Mouse (Mus musculus): Measurements from ENCODE around the gene Hephl1.
"Not testable (repeated sequence)": the region's sequence is repeated elsewhere in the genome, so short reads cannot be mapped to it uniquely, and the experiment has no call there.

The Hephl1 gene

GRCm38 (mm10) chr9:15112008-15112407 is at the start of gene Hephl1:
Hephl1 (minus strand) TSS chr9:15112108.
- DNase-seq (ENCODE audit: low spot score in 2 of 2), result no peak

GRCm38 (mm10) chr9:15149246-15149926 is 37.5 kb upstream of the Hephl1 start:
- no peak for DNase-seq (ENCODE audit: low spot score in 2 of 2)

- DNase-seq (ENCODE audit: low spot score in 2 of 2), result no peak
These were observed 28.6 kb upstream of the Hephl1 start for GRCm38 (mm10) chr9:15140546-15140945.

- DNase-seq (ENCODE audit: low spot score in 2 of 2), result no peak
These were observed 14.0 kb upstream of the Hephl1 start for GRCm38 (mm10) chr9:15125897-15126296.

DNA sequence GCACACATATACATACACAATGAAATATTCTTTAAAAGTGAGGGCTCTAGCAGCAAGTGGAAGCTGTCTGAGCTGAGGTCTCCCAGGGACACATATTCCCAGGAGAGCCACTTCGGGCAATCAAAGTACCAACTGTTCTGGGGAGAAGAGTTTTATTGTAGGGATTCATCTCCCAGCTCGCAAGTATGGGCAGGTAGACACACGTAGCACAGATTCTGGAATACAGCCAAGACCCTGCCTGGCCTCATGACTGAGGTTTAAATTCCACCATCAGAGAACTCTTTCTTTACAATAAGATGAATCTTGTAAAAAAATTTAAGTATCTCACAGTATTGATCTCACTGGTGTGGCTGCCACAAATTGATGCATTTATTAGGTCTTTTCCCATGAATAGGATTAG is 10.5 kb upstream of the Hephl1 start:
- no peak for DNase-seq (ENCODE audit: low spot score in 2 of 2)

DNA sequence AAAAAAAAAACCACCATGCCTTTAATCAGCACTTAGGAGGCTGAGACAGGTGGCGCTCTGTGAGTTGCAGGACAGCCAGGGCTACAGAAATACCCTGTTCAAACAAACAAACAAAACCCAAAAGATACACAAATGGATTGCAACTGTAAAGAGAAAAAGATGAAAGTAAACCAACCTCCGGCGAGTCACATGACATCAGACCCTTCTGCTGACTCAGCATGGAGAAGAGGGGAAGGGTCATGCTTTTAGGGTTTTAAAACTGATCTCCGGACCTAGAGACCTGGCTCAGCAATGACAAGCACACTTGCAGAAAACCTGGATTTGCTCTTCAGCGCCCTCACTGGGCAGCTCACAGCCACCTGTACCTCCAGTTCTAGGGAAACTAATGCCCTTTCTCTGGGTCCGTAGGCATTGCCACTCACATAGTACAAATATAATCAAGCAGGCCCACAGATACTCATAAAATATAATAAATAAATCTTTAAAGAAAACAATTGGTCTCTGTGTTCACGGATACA is 9.0 kb upstream of the Hephl1 start:
- no peak for DNase-seq (ENCODE audit: low spot score in 2 of 2)

- no peak for DNase-seq (ENCODE audit: low spot score in 2 of 2)
These were observed 8.3 kb upstream of the Hephl1 start for GRCm38 (mm10) chr9:15120209-15120608.

GRCm38 (mm10) chr9:15119515-15119914 is 7.6 kb upstream of the Hephl1 start:
- DNase-seq (ENCODE audit: low spot score in 2 of 2), result no peak

GRCm38 (mm10) chr9:15116165-15116564 is 4.3 kb upstream of the Hephl1 start:
- DNase-seq (ENCODE audit: low spot score in 2 of 2), result no peak

- no peak for DNase-seq (ENCODE audit: low spot score in 2 of 2)
These were observed 2.2 kb upstream of the Hephl1 start for GRCm38 (mm10) chr9:15114102-15114501.

- no peak for DNase-seq (ENCODE audit: low spot score in 2 of 2)
These were observed 3.8 kb downstream of the Hephl1 start for GRCm38 (mm10) chr9:15108101-15108500.

DNA sequence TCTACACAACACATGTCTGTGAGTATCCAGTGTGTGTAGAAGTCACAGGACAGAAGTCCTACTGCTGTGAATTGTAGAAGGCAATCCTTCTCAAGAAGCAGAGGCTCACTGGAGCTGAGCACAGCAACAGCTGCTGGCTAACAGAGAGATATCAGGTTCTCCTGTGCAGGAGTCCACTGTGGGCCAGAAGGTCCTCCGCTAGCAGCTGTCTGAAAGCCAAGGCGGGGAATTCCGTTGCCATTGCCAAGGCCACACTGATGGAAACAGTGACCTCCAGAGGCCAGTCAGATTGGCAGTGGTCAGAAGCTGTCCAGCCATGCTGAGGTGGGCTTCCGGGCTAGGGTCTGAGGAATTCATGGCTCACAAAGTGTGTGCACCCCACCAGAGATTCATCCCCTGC is 6.8 kb downstream of the Hephl1 start:
- DNase-seq (ENCODE audit: low spot score in 2 of 2), result no peak

DNA sequence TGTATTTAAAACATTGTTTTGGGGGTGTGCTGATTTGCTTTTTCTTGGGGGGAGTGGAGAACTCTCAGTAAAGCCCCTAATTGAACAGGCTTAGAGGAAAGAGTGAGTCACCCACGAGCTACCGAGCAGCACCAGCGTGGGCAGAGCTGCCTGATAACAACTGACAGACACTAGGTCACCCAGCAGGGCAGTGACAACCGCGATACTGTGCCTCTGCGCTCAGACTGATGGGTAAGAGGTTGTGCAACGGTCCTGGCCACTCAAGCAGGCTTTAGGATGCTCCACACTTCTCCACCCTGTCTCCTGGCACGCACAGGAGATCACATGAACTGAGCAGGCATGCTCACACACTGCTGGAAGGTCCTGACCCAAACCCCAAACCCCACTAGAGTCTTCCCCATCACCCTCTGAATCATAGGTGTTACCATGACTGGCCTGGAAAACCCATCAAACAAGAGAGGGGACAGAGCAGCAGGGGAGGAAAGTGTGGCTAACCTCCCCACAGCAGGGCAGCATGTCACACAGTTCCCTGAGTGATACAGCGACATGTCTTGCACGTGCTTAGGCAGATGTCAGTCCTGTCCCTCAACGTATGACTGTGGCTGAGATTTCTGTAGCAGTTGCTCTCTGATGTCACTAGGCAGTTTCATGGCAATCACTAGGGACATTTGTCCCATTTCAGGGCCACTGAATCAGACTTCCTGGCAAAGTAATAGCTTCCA is 8.2 kb downstream of the Hephl1 start:
- DNase-seq (ENCODE audit: low spot score in 2 of 2), result no peak

- DNase-seq (ENCODE audit: low spot score in 2 of 2), result no peak
These were observed 10.3 kb downstream of the Hephl1 start for GRCm38 (mm10) chr9:15101531-15102161.

DNA sequence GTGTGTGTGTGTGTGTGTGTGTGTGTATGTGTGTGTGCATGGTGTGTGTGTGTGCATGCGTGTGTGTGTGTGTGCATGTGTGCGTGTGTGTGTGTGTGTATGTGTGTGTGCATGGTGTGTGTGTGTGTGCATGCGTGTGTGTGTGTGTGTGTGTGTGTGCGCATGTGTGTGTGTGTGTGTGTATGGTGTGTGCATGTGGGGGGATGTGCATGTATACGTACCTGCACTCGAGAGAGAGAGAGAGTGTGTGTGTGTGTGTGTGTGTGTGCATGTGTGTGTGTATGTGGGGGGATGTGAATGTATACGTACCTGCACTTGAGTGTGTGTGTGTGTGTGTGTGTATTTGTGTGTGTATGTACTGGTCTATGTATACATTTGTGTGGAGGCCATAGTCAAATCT is 13.5 kb downstream of the Hephl1 start:
- not testable (repeated sequence) for DNase-seq (ENCODE audit: low spot score in 2 of 2)

- DNase-seq (ENCODE audit: low spot score in 2 of 2), result no peak
These were observed 14.7 kb downstream of the Hephl1 start for GRCm38 (mm10) chr9:15097172-15097571.

DNA sequence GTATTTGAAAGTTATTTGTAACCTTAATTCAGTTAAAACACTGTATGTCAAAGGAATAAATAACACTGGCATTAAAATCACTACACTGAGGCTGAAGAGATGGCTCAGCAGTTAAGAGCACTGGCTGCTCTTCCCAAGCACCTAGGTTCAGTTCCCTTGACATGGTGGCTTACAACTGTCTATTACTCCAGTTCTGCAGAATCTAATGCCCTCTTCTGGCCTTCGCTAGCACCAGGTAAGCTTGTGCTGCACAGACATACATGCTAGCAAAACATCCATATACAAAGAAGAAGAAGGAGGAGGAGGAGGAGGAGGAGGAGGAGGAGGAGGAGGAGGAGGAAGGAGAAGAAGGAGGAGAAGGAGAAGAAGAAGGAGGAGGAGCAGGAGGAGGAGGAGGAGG is 15.7 kb downstream of the Hephl1 start:
- no peak for DNase-seq (ENCODE audit: low spot score in 2 of 2)

GRCm38 (mm10) chr9:15095206-15095605 is 16.7 kb downstream of the Hephl1 start:
- no peak for DNase-seq (ENCODE audit: low spot score in 2 of 2)

DNA sequence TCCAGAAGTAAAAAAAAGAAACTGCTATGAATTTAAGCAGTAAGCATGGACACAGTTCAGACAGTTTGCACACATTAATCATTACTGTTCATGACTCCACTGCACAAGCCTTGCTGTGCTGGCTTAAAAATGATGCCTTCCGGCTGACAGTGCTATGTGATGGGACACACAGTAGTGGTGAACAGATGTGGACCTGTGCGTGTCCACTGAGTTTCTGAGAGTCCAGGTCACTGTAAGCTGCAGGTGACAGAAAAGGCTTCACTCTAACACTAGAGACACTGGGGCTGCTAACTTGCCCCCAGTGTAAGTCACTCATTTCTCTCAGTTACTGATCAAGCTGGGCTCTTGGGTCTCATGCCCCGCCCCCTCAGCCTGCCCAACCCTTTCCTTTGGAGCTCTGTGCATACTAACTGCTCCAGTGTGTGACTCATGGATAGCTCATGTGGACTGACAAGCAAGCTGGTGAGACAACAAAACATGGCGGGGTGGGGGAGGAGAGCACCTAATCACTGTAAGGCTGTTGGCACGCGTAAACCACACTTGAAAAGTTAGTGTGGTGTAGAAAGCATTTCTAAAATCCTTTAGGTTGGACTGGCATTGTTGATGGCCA is 43.1 kb downstream of the Hephl1 start:
- DNase-seq (ENCODE audit: low spot score in 2 of 2), result no peak

DNA sequence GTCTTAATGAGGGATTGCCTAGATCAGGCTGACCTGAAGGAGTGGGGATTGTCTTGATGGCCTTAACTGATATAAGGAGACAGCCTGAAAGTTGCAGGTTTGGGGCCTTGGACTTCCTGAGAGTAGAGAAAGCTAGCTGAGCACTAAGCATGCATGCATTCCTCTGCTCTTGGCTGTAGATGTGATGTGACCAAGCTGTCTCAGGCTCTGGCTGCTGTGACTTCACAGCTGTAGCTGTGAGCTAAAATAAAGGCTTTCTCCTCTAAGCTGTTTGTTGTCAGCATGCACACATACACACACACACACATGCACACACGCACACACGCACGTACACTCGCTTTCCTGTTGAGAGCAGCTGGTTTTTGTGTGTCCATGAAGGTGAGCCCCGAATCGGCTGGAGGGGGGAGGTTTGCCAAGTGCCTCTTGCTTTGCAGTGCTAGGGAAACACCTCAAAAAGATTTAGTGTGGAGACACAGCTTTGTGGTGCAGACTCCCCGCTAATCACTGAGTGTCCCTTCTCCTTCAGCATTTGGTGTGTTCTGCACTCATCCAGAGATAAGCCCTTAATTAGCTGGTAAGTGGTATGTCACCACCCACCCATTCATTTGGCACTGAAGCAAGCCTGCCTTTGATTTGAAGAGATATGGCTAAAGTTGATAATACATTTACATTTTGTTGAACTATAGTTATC is 43.8 kb downstream of the Hephl1 start:
- no peak for DNase-seq (ENCODE audit: low spot score in 2 of 2)

- DNase-seq (ENCODE audit: low spot score in 2 of 2), result no peak
These were observed 47.7 kb downstream of the Hephl1 start for GRCm38 (mm10) chr9:15064176-15064575.

DNA sequence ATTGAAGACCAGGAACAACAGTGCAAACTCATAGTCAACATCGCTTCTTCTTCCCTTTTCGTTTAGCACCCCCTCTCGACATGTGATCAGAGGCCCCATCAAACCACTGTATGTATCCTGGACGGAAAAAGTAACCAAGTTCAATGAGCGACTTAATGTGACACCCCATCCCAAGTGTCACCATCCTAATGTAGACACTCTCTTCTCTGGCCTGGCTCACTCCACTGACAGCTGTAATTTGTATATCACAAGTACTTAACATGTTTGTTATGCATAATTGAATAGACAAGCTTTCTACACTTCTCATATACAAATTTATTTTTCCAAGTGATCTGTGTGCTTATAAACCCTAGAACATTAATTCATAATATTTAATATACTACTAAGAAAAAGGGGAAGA is 51.1 kb downstream of the Hephl1 start:
- no peak for DNase-seq (ENCODE audit: low spot score in 2 of 2)

Data from frontal cortex, postnatal 10 days (tissue).